Mouse (Mus musculus) liver, embryonic 15.5 days (tissue): ENCODE measurements around the gene Csnk1d. TPM values are rescaled to one million over a fixed set of nuclear protein-coding genes. Genes with fewer than 3 reads are reported as not detected.

Source experiments
- ATAC-seq: fragments of 200-750 bp; cut with Nextera tagmentation; 2 replicates; pipeline ENCODE4 v1.8.0; 2017; ENCODE audit warnings: moderate number of reproducible peaks, mild to moderate bottlenecking, moderate library complexity; ENCODE audit not compliant: insufficient read depth
- H3K27ac ChIP-seq: fragments of 300-500 bp; sonication (generic); replicated peaks from 2 replicates; pipeline ENCODE4 v1.5.1; 2015; ENCODE audit warnings: mild to moderate bottlenecking, inconsistent platforms
- H3K27me3 ChIP-seq: fragments of 300-500 bp; sonication (generic); 2 replicates; pipeline ENCODE4 v1.6.1; 2015; ENCODE audit warnings: mild to moderate bottlenecking, inconsistent platforms
- H3K36me3 ChIP-seq: fragments of 300-500 bp; sonication (generic); replicated peaks from 2 replicates; pipeline ENCODE4 v1.6.1; 2015; ENCODE audit warnings: moderate library complexity, mild to moderate bottlenecking, inconsistent platforms
- H3K4me1 ChIP-seq: fragments of 300-500 bp; sonication (generic); replicated peaks from 2 replicates; pipeline ENCODE4 v1.6.1; 2015; ENCODE audit warnings: inconsistent platforms
- H3K4me2 ChIP-seq: fragments of 300-500 bp; sonication (generic); 2 replicates; pipeline ENCODE4 v1.6.1; 2015; ENCODE audit warnings: moderate library complexity, mild to moderate bottlenecking, inconsistent platforms
- H3K4me3 ChIP-seq: fragments of 300-500 bp; sonication (generic); replicated peaks from 2 replicates; pipeline ENCODE4 v1.5.1; 2015; ENCODE audit warnings: mild to moderate bottlenecking, inconsistent platforms
- H3K9ac ChIP-seq: fragments of 300-500 bp; sonication (generic); 2 replicates; pipeline ENCODE4 v1.6.1; 2015; ENCODE audit warnings: moderate library complexity, mild to moderate bottlenecking, inconsistent platforms
- H3K9me3 ChIP-seq: fragments of 300-500 bp; sonication (generic); replicated peaks from 2 replicates; pipeline ENCODE4 v1.6.1; 2016; ENCODE audit warnings: inconsistent platforms
- WGBS: fragments of 180-500 bp; shearing (Covaris S2); methylation state at CpG from one replicate; pipeline ENCODE4 v1.1.7; 2015; ENCODE audit warnings: mixed read lengths; ENCODE audit not compliant: insufficient replicate concordance; 5-methylcytosine and 5-hydroxymethylcytosine counted together
- polyA plus RNA-seq: library from polyadenylated mRNA; unstranded; fragments of >200 nt; fragmentation: Nextera tagmentation; extraction: Ambion mirVana; gene quantifications from 2 replicates; pipeline ENCODE4 v1.2.1, GENCODE M21; 2015

Gene Csnk1d
- polyA plus RNA-seq: 36.1 and 38.5 TPM in 2 replicates

DNA sequence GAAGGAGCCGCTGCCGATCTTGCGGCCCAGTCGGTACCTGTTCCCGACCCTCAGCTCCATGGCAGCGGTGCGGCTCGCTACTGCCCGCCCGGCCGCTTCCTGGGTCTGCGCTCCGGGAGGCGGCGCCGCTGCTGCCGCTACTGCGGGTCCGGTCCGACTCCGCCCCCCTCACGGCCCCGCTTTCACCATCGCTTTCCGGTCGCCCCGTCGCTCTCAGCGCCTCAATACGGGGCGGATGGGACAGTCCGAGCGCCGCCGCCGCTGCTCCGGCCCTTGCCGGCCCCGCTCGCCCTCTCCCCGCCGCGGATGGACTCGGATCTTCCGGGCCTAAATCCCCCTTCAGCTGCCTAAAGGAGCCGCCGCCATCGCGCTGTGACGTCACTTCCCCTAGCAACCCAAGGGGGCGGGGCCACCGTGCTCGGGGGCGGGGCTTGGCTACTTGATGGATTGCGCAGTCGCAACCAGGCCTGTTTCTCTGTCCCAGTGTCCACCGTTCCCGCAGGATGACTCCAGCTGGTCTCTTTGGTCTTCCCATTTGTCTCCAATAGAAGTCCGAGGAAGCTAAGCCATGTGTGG lies at the start of gene Csnk1d:
Gene Csnk1d (minus strand): TSS at position 380 of the 576 bp plus-strand sequence.
- peak within 1 kb of the TSS; percentile 94 for H3K27ac ChIP-seq
- peak; percentile 78 for ATAC-seq

DNA sequence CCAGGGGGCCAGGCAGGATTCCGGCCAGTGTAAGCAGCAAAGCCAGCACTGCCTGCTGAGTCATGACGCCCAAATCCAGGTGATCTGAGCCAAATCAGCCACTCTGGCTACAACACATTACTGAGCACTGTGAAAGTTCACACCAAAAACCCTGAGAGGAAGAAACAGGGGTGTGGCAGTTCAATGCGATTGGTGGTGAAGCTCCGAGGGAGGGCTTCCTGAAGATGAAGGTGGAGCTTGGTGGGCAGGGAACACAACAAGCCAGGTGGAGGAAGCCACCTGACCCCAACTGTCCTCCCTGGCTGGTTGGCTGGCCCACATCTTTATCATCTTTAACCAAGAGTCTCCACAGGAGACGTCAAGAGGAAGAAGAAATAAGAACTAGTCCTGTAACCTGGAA lies 48.2 kb upstream of the Csnk1d start, which contains the start of gene Cd7:
Gene Cd7 (minus strand): TSS at position 117 of the 400 bp plus-strand sequence.
- no peaks in the 10 kb centered on the region; the same call in 1 of the 2 replicates for H3K4me1 ChIP-seq
- H3K36me3 ChIP-seq: no peaks in the 10 kb centered on the region
- ATAC-seq: no peak
- no peak within 1 kb of the TSS for H3K9ac ChIP-seq
- H3K4me3 ChIP-seq: no peak within 1 kb of the TSS
- 29% methylated on average over 5 of the region's 5 CpGs for WGBS
- no peak within 1 kb of the TSS for H3K27ac ChIP-seq
- H3K4me2 ChIP-seq: no peak within 1 kb of the TSS
- peaks cover 14% of the 10 kb centered on the region for H3K27me3 ChIP-seq
- H3K9me3 ChIP-seq: no peaks in the 10 kb centered on the region

More for the DNA sequence above, at the start of gene Csnk1d:
- H3K36me3 ChIP-seq: peaks cover 23% of the 10 kb centered on the region
- H3K4me1 ChIP-seq: peaks cover 83% of the 10 kb centered on the region
- H3K4me3 ChIP-seq: peak within 1 kb of the TSS; percentile 76
- H3K9ac ChIP-seq: peak within 1 kb of the TSS; percentile 100
- H3K27me3 ChIP-seq: no peaks in the 10 kb centered on the region
- WGBS: under 1% methylated on average over 59 of the region's 59 CpGs
- H3K4me2 ChIP-seq: peak within 1 kb of the TSS; percentile 70
- H3K9me3 ChIP-seq: no peaks in the 10 kb centered on the region

DNA sequence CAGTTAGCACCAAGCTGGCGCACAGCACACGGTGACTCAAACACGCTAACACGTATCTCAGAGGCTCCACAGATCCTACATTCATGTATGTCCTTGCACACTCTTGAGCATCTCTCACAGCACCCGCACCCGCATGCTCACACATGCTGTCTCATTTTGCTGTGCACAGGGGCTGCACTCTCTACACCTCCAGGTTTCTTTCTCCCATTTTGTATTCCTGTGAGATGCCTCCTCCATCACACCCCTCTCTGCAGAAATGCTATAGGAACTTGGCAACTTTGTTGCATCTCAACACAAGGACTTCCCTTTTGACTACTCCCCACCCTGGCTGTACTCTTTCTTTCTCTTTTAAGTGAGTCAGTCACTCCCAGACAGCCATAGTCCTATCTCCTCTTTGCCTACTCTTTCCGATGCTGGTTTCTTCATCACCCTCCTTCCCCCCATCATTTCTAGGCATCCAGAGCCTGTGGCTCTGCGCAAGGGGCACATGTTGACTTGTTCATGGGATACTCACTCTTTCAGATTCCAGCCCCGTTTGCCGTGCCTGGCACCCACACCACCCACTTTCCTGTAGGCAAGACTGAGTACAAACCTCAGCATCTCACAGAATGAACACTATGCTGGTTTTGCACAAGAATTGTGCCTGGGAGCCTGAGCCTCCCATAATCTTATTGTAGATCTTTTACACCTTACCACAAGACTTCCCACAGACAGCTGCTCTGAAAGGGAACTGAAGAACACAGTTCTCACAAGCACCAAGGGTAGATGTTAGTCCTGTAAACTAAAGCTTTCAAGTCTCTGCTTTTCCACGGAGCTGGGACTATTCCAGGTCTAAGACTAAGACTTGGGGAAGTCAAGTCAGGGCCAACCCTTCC lies 47.5 kb upstream of the Csnk1d start:
- no peak for ATAC-seq
- Histone ChIP-seq H3K4me3 (no peak overlapping the region), H3K36me3 (no peaks in the 10 kb centered on the region), H3K27me3 (peaks cover 14% of the 10 kb centered on the region), H3K9ac (no peak overlapping the region), H3K4me2 (no peak overlapping the region), H3K9me3 (no peaks in the 10 kb centered on the region), H3K27ac (no peak overlapping the region), H3K4me1 (no peaks in the 10 kb centered on the region; the same call in 1 of the 2 replicates)
- 69% methylated on average over 11 of the region's 11 CpGs for WGBS

DNA sequence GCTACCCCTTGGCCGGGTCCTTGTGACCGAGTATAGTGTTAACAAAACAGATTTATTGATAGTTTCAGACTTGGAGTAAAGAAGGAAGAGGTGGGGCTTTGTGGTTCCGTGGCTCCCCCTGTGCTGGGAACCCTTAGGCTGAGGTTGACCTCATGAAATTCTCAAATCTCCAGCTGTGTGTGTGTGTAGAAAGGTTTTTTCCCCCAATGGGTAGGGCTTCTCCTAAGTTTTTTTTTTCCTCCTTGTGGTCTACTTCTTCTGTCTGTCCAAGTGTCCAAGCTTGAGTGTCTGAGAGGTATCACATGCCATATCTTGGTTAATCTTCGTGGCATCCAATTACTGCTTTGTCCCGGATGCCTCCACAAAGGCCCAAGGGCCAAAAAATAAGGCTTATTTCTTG lies 42.0 kb upstream of the Csnk1d start:
- H3K27me3 ChIP-seq: peaks cover 10% of the 10 kb centered on the region
- no peak overlapping the region for H3K4me3 ChIP-seq
- H3K9ac ChIP-seq: no peak overlapping the region
- no peaks in the 10 kb centered on the region for H3K9me3 ChIP-seq
- WGBS: 38% methylated on average over 5 of the region's 5 CpGs
- no peaks in the 10 kb centered on the region for H3K4me1 ChIP-seq
- H3K36me3 ChIP-seq: no peaks in the 10 kb centered on the region
- H3K4me2 ChIP-seq: no peak overlapping the region
- no peak for ATAC-seq
- no peak overlapping the region for H3K27ac ChIP-seq

DNA sequence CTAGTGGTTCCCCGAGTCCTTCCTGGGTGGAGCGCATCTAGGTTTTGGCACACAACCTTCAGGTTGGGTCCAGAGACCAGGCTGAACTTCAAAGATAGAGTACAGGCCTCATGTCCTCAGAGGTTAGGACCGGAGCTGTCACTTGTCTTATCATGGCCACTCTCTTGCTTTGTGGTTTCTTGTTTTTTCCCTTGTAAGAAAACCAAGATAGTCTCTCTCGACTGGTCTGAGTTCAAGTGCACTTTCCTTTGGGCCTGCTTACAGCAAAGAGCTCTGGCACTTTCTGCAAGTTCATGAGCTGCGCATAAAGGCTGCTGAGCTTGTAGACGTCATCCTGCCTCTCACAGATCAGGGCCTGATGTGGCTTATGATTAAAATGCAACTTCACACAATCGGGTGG lies 36.1 kb upstream of the Csnk1d start:
- Histone ChIP-seq H3K36me3 (no peaks in the 10 kb centered on the region), H3K27ac (no peak overlapping the region), H3K27me3 (peaks cover 6% of the 10 kb centered on the region), H3K4me1 (0 out of 2 replicates have a peak, but pooled peaks cover 5% of the 10 kb centered on the region), H3K4me2 (no peak overlapping the region), H3K9me3 (no peaks in the 10 kb centered on the region), H3K4me3 (no peak overlapping the region), H3K9ac (no peak overlapping the region)
- ATAC-seq: peak; percentile 40; the same call in 1 of the 2 replicates
- WGBS: 17% methylated on average over 7 of the region's 7 CpGs

DNA sequence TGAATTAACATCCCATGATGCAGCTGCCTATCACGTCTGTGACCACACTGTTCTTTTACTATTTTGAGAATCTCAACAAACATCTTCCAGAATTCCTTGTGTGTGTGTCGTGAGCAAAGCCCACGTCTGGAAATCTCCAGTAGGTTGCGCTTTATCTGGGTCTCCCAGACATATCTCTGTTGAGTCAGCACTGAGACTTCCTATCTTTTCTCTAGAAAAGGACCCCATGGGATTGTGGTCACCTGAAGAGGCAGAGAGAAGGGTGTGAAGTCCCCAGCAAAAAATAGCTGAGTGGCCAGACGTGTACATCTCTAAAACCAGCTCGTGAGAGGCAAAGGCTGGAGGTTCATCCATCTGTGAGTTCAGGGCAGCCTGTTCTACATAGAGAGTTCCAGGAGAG lies 33.0 kb upstream of the Csnk1d start:
- no peak overlapping the region for H3K9ac ChIP-seq
- WGBS: 13% methylated on average over 6 of the region's 6 CpGs
- H3K4me1 ChIP-seq: 0 out of 2 replicates have a peak, but pooled peaks cover 5% of the 10 kb centered on the region
- H3K9me3 ChIP-seq: no peaks in the 10 kb centered on the region
- no peaks in the 10 kb centered on the region for H3K36me3 ChIP-seq
- H3K27me3 ChIP-seq: peaks cover 3% of the 10 kb centered on the region; the same call in 1 of the 2 replicates
- no peak overlapping the region for H3K27ac ChIP-seq
- no peak overlapping the region for H3K4me2 ChIP-seq
- no peak overlapping the region for H3K4me3 ChIP-seq
- no peak for ATAC-seq

DNA sequence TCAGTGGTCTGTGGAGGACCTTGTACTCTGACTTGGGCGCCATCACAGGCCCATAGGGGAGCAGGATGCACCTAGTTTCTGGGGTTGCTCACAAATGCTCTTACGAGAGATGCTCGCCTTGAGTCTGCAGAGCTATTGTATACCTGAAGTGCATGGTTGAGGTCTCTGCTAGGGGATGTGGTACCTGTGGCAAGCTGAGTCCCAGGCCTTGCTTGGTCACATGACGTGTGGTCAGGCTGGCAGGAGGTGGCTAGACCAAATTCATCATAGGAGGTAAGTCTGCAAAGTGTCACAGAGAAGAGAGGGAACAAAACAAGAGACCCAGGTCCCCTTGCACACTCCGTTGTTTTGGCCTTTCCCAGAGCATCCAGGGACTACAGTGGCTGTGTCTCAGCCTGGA lies 28.4 kb upstream of the Csnk1d start:
- 63% methylated on average over 5 of the region's 5 CpGs for WGBS
- no peak for ATAC-seq
- no peaks in the 10 kb centered on the region for H3K4me1 ChIP-seq
- no peak overlapping the region for H3K9ac ChIP-seq
- no peak overlapping the region for H3K4me3 ChIP-seq
- no peak overlapping the region for H3K27ac ChIP-seq
- H3K36me3 ChIP-seq: no peaks in the 10 kb centered on the region
- H3K4me2 ChIP-seq: no peak overlapping the region
- peaks cover 6% of the 10 kb centered on the region; the same call in 1 of the 2 replicates for H3K27me3 ChIP-seq
- no peaks in the 10 kb centered on the region for H3K9me3 ChIP-seq

DNA sequence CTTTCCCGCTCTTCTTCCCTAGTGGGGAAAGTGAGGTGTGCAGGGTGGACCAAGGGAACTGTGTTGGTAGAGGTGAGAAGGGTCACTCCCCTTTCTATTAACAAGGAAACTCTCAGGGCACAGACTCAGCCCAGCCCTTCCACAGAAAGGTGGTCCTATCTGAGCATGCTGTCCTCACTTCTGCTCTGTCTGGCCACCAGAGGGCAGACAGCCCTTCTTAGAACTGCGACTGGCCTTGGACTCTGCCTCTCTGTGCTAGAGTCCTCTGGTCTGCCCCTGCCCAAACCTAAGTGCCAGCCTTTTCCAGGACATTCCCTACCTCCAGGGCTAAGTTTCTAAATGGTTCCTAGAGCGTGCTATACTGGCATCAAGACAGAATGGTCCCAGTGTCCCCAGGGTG lies 26.6 kb upstream of the Csnk1d start:
- no peaks in the 10 kb centered on the region for H3K36me3 ChIP-seq
- WGBS: 32% methylated on average over 3 of the region's 3 CpGs
- no peaks in the 10 kb centered on the region for H3K9me3 ChIP-seq
- no peak overlapping the region for H3K9ac ChIP-seq
- H3K27me3 ChIP-seq: peaks cover 7% of the 10 kb centered on the region; the same call in 1 of the 2 replicates
- ATAC-seq: peak; percentile 38; the same call in 1 of the 2 replicates
- H3K4me1 ChIP-seq: no peaks in the 10 kb centered on the region
- H3K4me3 ChIP-seq: no peak overlapping the region
- no peak overlapping the region for H3K4me2 ChIP-seq
- H3K27ac ChIP-seq: no peak overlapping the region

DNA sequence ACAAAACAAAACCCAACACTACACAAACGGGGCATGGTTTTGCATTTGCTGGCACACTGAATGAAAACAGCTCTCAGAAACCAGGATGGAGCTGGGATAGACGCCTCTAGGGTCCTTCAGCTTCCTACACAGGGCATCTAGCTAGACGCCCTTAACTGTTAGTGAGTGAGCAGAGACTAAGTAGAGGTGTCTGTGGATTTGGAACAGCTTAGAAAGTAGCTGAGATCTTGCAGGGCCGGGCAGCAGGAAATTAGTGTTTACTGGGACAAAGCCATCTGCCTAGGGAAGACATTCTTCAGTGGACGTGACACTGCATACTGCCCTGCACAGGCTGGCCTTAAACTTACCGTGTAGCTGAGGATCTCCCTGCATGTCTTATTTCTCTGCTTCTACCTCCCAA lies 24.3 kb upstream of the Csnk1d start:
- no peaks in the 10 kb centered on the region for H3K9me3 ChIP-seq
- H3K36me3 ChIP-seq: no peaks in the 10 kb centered on the region
- no peak for ATAC-seq
- H3K4me2 ChIP-seq: no peak overlapping the region
- no peak overlapping the region for H3K4me3 ChIP-seq
- H3K27me3 ChIP-seq: peaks cover 7% of the 10 kb centered on the region; the same call in 1 of the 2 replicates
- H3K4me1 ChIP-seq: no peaks in the 10 kb centered on the region
- 43% methylated on average over 6 of the region's 6 CpGs for WGBS
- no peak overlapping the region for H3K27ac ChIP-seq
- no peak overlapping the region for H3K9ac ChIP-seq

DNA sequence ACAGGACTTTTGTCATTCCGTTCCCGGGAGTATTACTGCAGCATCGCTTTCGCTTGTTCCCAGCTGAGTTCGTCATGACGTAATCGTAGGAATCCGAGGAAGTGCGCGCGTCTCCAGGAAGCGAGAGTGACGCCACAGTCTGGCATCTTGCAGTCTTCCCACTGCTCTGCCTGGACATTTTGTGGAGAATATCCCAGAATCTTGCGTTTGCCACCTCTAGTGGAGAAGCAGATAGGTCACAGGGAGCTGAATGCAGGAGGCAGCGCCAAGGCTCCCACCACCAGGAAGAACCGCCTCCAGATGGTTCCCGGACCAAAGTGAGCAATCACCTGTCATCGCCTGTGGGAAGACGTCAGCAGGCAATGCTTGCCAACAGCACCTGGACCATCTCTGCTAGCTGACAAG lies 23.8 kb upstream of the Csnk1d start:
- no peaks in the 10 kb centered on the region for H3K4me1 ChIP-seq
- H3K27ac ChIP-seq: no peak overlapping the region
- H3K4me3 ChIP-seq: no peak overlapping the region
- H3K27me3 ChIP-seq: peaks cover 7% of the 10 kb centered on the region; the same call in 1 of the 2 replicates
- 55% methylated on average over 19 of the region's 19 CpGs for WGBS
- no peaks in the 10 kb centered on the region for H3K36me3 ChIP-seq
- no peak for ATAC-seq
- H3K9ac ChIP-seq: no peak overlapping the region
- H3K4me2 ChIP-seq: peak overlapping the region; percentile 27; the same call in 1 of the 2 replicates
- H3K9me3 ChIP-seq: no peaks in the 10 kb centered on the region

DNA sequence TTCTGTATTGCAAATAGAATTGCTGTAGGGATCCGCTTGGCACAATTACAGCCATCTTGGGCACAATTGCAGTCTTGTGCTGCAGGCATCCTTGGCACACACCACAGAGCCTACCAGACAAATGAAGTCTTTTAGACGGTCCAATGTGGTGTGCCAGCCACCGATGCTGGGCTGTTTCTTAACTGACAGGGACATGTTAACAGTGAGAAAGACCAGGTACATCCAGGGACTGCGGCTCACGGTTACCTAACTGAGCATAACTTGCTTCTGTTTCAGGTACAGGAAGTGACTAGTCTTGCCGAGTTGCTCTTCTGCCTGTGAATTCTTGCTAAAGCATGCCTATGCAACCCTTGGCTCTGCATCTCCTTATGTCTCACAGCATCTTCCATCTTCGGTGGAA lies 22.5 kb upstream of the Csnk1d start:
- no peak overlapping the region for H3K4me3 ChIP-seq
- WGBS: 64% methylated on average over 7 of the region's 7 CpGs

More for the DNA sequence above, 22.5 kb upstream of the Csnk1d start:
- no peaks in the 10 kb centered on the region for H3K9me3 ChIP-seq
- no peaks in the 10 kb centered on the region for H3K4me1 ChIP-seq
- no peak overlapping the region for H3K4me2 ChIP-seq
- H3K27me3 ChIP-seq: peaks cover 7% of the 10 kb centered on the region; the same call in 1 of the 2 replicates
- no peaks in the 10 kb centered on the region for H3K36me3 ChIP-seq
- no peak overlapping the region for H3K27ac ChIP-seq
- no peak for ATAC-seq
- H3K9ac ChIP-seq: no peak overlapping the region
